Mouse (Mus musculus): ENCODE data around the gene Tcf7l2.

The Tcf7l2 gene

DNA sequence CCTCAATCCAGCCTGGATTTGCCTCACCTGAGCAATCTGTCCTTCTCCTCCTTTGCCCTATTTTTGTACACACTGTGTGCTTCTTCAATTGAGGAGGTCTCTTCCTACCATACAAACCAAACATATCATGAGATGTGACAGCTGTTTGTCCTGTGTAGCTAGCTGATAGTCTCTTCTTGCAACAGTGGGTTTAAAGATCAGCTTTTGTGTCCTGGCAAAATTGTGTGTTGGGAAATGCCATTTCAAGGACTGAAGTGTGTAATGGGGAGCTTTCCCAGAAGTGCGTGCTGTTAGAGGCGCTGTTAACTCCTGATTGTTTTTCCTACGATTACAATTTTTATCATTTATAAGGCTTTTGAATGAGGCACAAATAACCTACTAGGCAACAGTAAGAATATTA, 174.6 kb downstream of the Tcf7l2 start:
- no peak for DNase-seq

GRCm38 (mm10) chr19:55923789-55924426, 182.3 kb downstream of the Tcf7l2 start:
- DNase-seq: no peak

- no peak for DNase-seq
Observed at GRCm38 (mm10) chr19:55924800-55925199, 183.2 kb downstream of the Tcf7l2 start.

DNA sequence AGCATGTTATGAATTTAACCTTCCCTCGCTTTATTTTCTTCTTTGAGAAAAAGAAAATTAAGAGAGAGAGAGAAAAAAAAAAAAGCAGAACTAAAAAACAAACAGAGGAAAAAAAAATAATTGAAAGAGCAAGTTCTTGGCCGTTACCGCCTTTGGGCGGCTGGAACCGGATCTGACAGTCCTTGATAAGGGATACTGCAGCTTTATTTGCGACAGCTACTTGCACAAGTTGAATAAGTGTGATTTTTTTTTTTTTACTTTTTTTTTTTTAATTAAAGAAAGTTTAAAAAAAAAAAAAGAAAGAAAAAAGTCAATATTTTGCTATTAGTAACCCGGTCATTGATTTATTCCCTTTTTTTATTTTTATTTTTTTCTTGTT, 183.8 kb downstream of the Tcf7l2 start:
- DNase-seq: no peak

- no peak for DNase-seq
Observed at GRCm38 (mm10) chr19:55925804-55926521, 184.3 kb downstream of the Tcf7l2 start.

GRCm38 (mm10) chr19:55926858-55927673, 185.4 kb downstream of the Tcf7l2 start:
- DNase-seq: no peak

GRCm38 (mm10) chr19:55927674-55928061, 186.0 kb downstream of the Tcf7l2 start:
- no peak for DNase-seq

DNA sequence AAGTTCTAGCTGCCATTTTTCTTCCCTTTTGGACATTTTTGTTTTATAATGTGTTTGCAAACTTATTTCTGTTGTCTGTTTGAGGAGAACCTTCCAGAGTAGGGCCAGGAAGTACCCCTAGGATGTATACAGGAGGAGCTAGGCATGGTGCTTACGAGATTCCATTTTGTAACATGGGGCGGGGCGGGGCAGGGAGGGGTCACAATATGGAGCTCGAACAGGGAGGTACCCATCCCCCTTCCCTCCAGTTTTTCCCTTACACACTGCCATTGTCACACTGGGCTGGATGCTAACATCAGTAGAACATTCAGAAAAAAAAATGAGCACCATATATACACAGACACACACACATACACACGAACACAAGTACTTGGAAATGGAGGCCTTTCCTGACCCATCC, 187.1 kb downstream of the Tcf7l2 start:
- DNase-seq: no peak

GRCm38 (mm10) chr19:55931642-55932041, 190.0 kb downstream of the Tcf7l2 start:
- no peak for DNase-seq

GRCm38 (mm10) chr19:55933947-55934729, 192.5 kb downstream of the Tcf7l2 start:
- DNase-seq: no peak

DNA sequence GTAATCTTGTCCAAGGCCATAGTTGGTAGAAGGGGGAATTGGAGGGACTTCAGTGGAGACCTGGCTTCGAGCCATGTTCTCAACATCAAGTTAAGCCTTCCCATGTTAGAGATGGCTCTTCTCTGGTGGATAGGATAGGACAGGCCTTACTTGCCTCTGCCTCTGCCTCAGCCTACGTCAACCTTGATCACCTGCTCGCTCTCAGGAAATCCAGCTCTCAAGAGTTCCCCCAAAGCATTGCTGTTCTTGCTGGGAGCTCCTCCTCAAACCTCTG, 193.0 kb downstream of the Tcf7l2 start:
- DNase-seq: no peak

- no peak for DNase-seq
Observed at GRCm38 (mm10) chr19:55937026-55937425, 195.4 kb downstream of the Tcf7l2 start.

GRCm38 (mm10) chr19:55938254-55939046, 196.8 kb downstream of the Tcf7l2 start:
- no peak for DNase-seq

DNA sequence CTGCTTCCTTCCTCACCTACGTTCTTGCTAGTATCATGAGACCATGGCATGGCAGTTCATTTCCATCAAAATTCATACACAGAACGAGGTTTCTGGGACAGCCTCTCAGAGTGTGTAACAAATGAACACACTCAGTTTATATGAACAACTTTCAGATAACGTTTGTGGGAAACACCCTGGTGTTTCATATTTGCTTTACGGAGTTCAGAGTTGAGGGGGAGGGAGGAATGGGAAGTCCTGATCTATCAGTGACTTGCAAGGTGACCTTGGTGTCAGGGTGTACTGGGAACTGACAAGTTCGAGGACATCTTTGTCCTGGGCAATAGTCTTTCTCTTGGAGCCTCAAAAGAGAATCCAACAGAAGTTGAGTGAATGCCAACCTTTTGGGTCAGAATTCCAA, 197.5 kb downstream of the Tcf7l2 start:
- DNase-seq: no peak

- no peak for DNase-seq
Observed at GRCm38 (mm10) chr19:55939719-55940118, 198.1 kb downstream of the Tcf7l2 start.

DNA sequence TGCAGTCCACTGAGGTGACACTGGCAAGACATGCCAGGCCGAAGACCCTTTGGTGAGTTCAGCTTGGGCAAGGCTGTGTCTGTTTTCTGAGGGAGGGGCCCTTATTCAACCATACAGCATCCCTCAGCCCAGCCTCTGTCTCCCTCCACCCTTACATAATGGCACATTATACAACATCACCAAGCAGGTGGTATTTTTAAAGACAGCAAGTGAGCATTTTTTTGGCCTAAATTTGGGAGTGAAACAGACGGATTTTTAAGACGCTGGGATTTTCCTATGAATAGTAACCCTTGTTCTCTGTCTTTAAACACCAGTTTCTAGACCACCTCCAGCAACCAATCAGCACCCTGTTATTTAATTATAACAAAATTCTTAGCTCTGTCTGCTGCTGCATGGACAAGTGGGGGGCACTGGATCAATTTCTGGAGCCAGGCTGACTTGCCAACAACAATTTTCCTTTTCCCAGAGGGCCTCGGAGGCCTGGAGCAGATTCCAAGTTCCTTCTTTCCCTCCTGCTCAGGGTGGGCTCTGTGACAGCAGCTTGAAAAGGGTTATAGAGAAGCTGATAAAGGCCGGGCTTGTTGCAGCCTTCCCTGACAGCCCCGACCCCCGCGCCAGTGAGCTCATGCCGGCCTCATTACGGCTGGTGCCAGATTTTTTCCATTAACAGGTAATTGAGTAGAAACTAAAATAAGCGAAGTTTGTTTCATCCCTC, 199.1 kb downstream of the Tcf7l2 start:
- DNase-seq: peak; percentile 28 to 32

- DNase-seq: no peak
Observed at GRCm38 (mm10) chr19:55941253-55942125, 199.9 kb downstream of the Tcf7l2 start.

GRCm38 (mm10) chr19:55951397-55951796, 209.8 kb downstream of the Tcf7l2 start:
- peak; percentile 79 for DNase-seq

DNA sequence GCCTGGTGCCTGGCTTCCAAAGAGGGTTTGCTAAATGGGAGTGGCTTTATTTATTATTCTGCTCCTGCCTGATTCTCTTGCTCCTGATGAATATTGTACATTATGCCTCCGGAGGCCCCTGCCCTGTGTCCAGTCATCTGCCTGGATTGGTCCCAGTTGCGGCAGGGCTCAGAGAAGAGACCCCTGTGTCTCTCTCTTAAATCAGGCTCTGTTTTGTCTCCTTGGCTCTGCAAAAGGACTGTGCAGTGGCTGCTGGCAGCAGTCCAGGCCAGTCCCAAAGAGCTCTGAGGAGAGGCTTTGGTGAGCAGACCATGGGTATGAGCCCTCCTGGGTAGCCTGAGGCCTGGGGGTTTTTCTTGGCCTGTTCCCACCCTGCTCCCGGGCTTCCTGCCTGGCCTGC, 211.6 kb downstream of the Tcf7l2 start:
- peak; percentile 56 to 69 for DNase-seq

GRCm38 (mm10) chr19:55955126-55955525, 213.5 kb downstream of the Tcf7l2 start:
- DNase-seq: peak; percentile 35 to 62

- no peak for DNase-seq
Observed at GRCm38 (mm10) chr19:55956745-55957144, 215.1 kb downstream of the Tcf7l2 start.

Measured in cerebellum, postnatal 14 days (tissue).